Mouse (Mus musculus) hindbrain, embryonic 15.5 days (tissue): Measurements from ENCODE around the gene Gm1043. TPM values are rescaled to one million over a fixed set of nuclear protein-coding genes. Genes with fewer than 3 reads are reported as not detected.

Source experiments
- ATAC-seq: fragments of 200-750 bp; cut with Nextera tagmentation; 2 replicates; pipeline ENCODE4 v1.8.0; 2017; ENCODE audit warnings: low read depth, moderate number of reproducible peaks, moderate TSS enrichment; ENCODE audit not compliant: low FRiP score
- H3K27ac ChIP-seq: fragments of 300-500 bp; sonication (generic); replicated peaks from 2 replicates; pipeline ENCODE4 v1.5.1; 2015; ENCODE audit warnings: mild to moderate bottlenecking, inconsistent platforms
- H3K27me3 ChIP-seq: fragments of 300-500 bp; sonication (generic); 2 replicates; pipeline ENCODE4 v1.6.1; 2015; ENCODE audit warnings: control low read depth, inconsistent platforms
- H3K36me3 ChIP-seq: fragments of 300-500 bp; sonication (generic); 2 replicates; pipeline ENCODE4 v1.6.1; 2015; ENCODE audit warnings: control low read depth, inconsistent platforms
- H3K4me1 ChIP-seq: fragments of 300-500 bp; sonication (generic); replicated peaks from 2 replicates; pipeline ENCODE4 v1.6.1; 2015; ENCODE audit warnings: control low read depth, inconsistent platforms
- H3K4me2 ChIP-seq: fragments of 300-500 bp; sonication (generic); 2 replicates; pipeline ENCODE4 v1.6.1; 2015; ENCODE audit warnings: moderate library complexity, mild to moderate bottlenecking, inconsistent platforms
- H3K4me3 ChIP-seq: fragments of 300-500 bp; sonication (generic); 2 replicates; pipeline ENCODE4 v1.5.1; 2015; ENCODE audit warnings: mild to moderate bottlenecking, inconsistent platforms
- H3K9ac ChIP-seq: fragments of 300-500 bp; sonication (generic); 2 replicates; pipeline ENCODE4 v1.6.1; 2015; ENCODE audit warnings: inconsistent platforms
- H3K9me3 ChIP-seq: fragments of 300-500 bp; sonication (generic); 2 replicates; pipeline ENCODE4 v1.6.1; 2016; ENCODE audit warnings: control low read depth, inconsistent platforms
- WGBS: fragments of 180-500 bp; shearing (Covaris S2); methylation state at CpG from one replicate; pipeline ENCODE4 v1.1.7; 2015; 5-methylcytosine and 5-hydroxymethylcytosine counted together
- polyA plus RNA-seq: library from polyadenylated mRNA; unstranded; fragments of >200 nt; fragmentation: Nextera tagmentation; extraction: Ambion mirVana; gene quantifications from 2 replicates; pipeline ENCODE4 v1.2.1, GENCODE M21; 2015

Gene Gm1043
- polyA plus RNA-seq, 1 experiment from 2014 or later, result 2.2 TPM

- Histone ChIP-seq H3K4me1 (peaks cover 43% of the 10 kb centered on the region), H3K36me3 (no peaks in the 10 kb centered on the region), H3K9ac (peak within 1 kb of the TSS; percentile 93), H3K4me2 (peak within 1 kb of the TSS; percentile 83), H3K9me3 (no peaks in the 10 kb centered on the region), H3K4me3 (peak within 1 kb of the TSS; percentile 58), H3K27ac (peak within 1 kb of the TSS; percentile 97), H3K27me3 (no peaks in the 10 kb centered on the region)
- ATAC-seq, result peak; percentile 86
- 2% methylated on average over 52 of the region's 56 CpGs for WGBS
These were observed 156.5 kb downstream of the Gm1043 start, which contains the start of gene Crmp1 for GRCm38 (mm10) chr5:37241651-37242151. Gene Crmp1 (plus strand): TSS chr5:37241940.

GRCm38 (mm10) chr5:37242360-37243168, 157.4 kb downstream of the Gm1043 start:
- Histone ChIP-seq H3K27ac (peak overlapping the region; percentile 97), H3K4me1 (peaks cover 47% of the 10 kb centered on the region), H3K9me3 (no peaks in the 10 kb centered on the region), H3K36me3 (no peaks in the 10 kb centered on the region), H3K9ac (peak overlapping the region; percentile 93), H3K4me3 (peak overlapping the region; percentile 58), H3K4me2 (peak overlapping the region; percentile 83), H3K27me3 (no peaks in the 10 kb centered on the region)
- ATAC-seq, result no peak
- 6% methylated on average over 44 of the region's 44 CpGs for WGBS

GRCm38 (mm10) chr5:37243169-37243886, 158.2 kb downstream of the Gm1043 start:
- under 1% methylated on average over 19 of the region's 19 CpGs for WGBS
- peak overlapping the region; percentile 93 for H3K9ac ChIP-seq
- H3K4me2 ChIP-seq, result peak overlapping the region; percentile 83
- H3K4me1 ChIP-seq, result peaks cover 55% of the 10 kb centered on the region
- peak overlapping the region; percentile 97 for H3K27ac ChIP-seq
- H3K27me3 ChIP-seq, result no peaks in the 10 kb centered on the region
- H3K9me3 ChIP-seq, result no peaks in the 10 kb centered on the region
- peak overlapping the region; percentile 58 for H3K4me3 ChIP-seq
- ATAC-seq, result no peak
- no peaks in the 10 kb centered on the region for H3K36me3 ChIP-seq

- H3K4me1 ChIP-seq, result peaks cover 63% of the 10 kb centered on the region
- peak overlapping the region; percentile 58 for H3K4me3 ChIP-seq
- H3K27me3 ChIP-seq, result no peaks in the 10 kb centered on the region
- H3K9me3 ChIP-seq, result no peaks in the 10 kb centered on the region
- H3K4me2 ChIP-seq, result peak overlapping the region; percentile 83
- no peaks in the 10 kb centered on the region for H3K36me3 ChIP-seq
- ATAC-seq, result peak; percentile 51
- peak overlapping the region; percentile 97 for H3K27ac ChIP-seq
- WGBS, result 1% methylated on average over 13 of the region's 13 CpGs
- peak overlapping the region; percentile 93 for H3K9ac ChIP-seq
These were observed 159.0 kb downstream of the Gm1043 start for GRCm38 (mm10) chr5:37244161-37244560.

- Histone ChIP-seq H3K4me3 (peak overlapping the region; percentile 58), H3K4me1 (peaks cover 69% of the 10 kb centered on the region), H3K27me3 (no peaks in the 10 kb centered on the region)
These were observed 159.6 kb downstream of the Gm1043 start for GRCm38 (mm10) chr5:37244666-37245242.

GRCm38 (mm10) chr5:37245651-37246050, 160.5 kb downstream of the Gm1043 start:
- under 1% methylated on average over 40 of the region's 42 CpGs for WGBS
- peaks cover 73% of the 10 kb centered on the region for H3K4me1 ChIP-seq

More at GRCm38 (mm10) chr5:37244666-37245242, 159.6 kb downstream of the Gm1043 start:
- Histone ChIP-seq H3K9ac (peak overlapping the region; percentile 93), H3K36me3 (no peaks in the 10 kb centered on the region), H3K9me3 (no peaks in the 10 kb centered on the region), H3K27ac (peak overlapping the region; percentile 97), H3K4me2 (peak overlapping the region; percentile 83)
- no peak for ATAC-seq
- WGBS, result 38% methylated on average over 9 of the region's 9 CpGs

GRCm38 (mm10) chr5:37246138-37246910, 161.2 kb downstream of the Gm1043 start:
- peaks cover 73% of the 10 kb centered on the region for H3K4me1 ChIP-seq
- under 1% methylated on average over 29 of the region's 37 CpGs for WGBS
- no peaks in the 10 kb centered on the region for H3K27me3 ChIP-seq
- peak overlapping the region; percentile 93 for H3K9ac ChIP-seq
- peak overlapping the region; percentile 58 for H3K4me3 ChIP-seq
- H3K36me3 ChIP-seq, result no peaks in the 10 kb centered on the region
- H3K4me2 ChIP-seq, result peak overlapping the region; percentile 83
- peak; percentile 9 for ATAC-seq
- peak overlapping the region; percentile 97 for H3K27ac ChIP-seq
- H3K9me3 ChIP-seq, result no peaks in the 10 kb centered on the region

More at GRCm38 (mm10) chr5:37245651-37246050, 160.5 kb downstream of the Gm1043 start:
- H3K36me3 ChIP-seq, result no peaks in the 10 kb centered on the region
- H3K27me3 ChIP-seq, result no peaks in the 10 kb centered on the region
- ATAC-seq, result peak; percentile 49
- H3K27ac ChIP-seq, result peak overlapping the region; percentile 97
- peak overlapping the region; percentile 93 for H3K9ac ChIP-seq
- peak overlapping the region; percentile 58 for H3K4me3 ChIP-seq
- peak overlapping the region; percentile 83 for H3K4me2 ChIP-seq
- H3K9me3 ChIP-seq, result no peaks in the 10 kb centered on the region

GRCm38 (mm10) chr5:37247456-37247855, 162.3 kb downstream of the Gm1043 start:
- H3K9ac ChIP-seq, result peak overlapping the region; percentile 93
- peak overlapping the region; percentile 83 for H3K4me2 ChIP-seq
- H3K4me1 ChIP-seq, result peaks cover 77% of the 10 kb centered on the region
- H3K36me3 ChIP-seq, result peaks cover 1% of the 10 kb centered on the region; the same call in 1 of the 2 replicates
- no peak for ATAC-seq
- H3K4me3 ChIP-seq, result peak overlapping the region; percentile 58
- peak overlapping the region; percentile 97 for H3K27ac ChIP-seq
- H3K27me3 ChIP-seq, result no peaks in the 10 kb centered on the region
- no peaks in the 10 kb centered on the region for H3K9me3 ChIP-seq
- WGBS, result 21% methylated on average over 4 of the region's 4 CpGs

- H3K4me1 ChIP-seq, result peaks cover 70% of the 10 kb centered on the region
- no peaks in the 10 kb centered on the region for H3K9me3 ChIP-seq
- H3K9ac ChIP-seq, result peak overlapping the region; percentile 52
- WGBS, result 43% methylated on average over 3 of the region's 3 CpGs
- H3K4me3 ChIP-seq, result peak overlapping the region; percentile 58
- peaks cover 4% of the 10 kb centered on the region; the same call in 1 of the 2 replicates for H3K36me3 ChIP-seq
- no peak for ATAC-seq
- peak overlapping the region; percentile 83 for H3K4me2 ChIP-seq
- peak overlapping the region; percentile 32 for H3K27ac ChIP-seq
- no peaks in the 10 kb centered on the region for H3K27me3 ChIP-seq
These were observed 163.7 kb downstream of the Gm1043 start for GRCm38 (mm10) chr5:37248870-37249269.

- no peak overlapping the region for H3K27ac ChIP-seq
- H3K36me3 ChIP-seq, result peaks cover 4% of the 10 kb centered on the region; the same call in 1 of the 2 replicates
- WGBS, result 72% methylated on average over 3 of the region's 3 CpGs
- ATAC-seq, result no peak
- peaks cover 81% of the 10 kb centered on the region for H3K4me1 ChIP-seq
- no peaks in the 10 kb centered on the region for H3K9me3 ChIP-seq
- H3K27me3 ChIP-seq, result no peaks in the 10 kb centered on the region
- no peak overlapping the region for H3K4me2 ChIP-seq
- no peak overlapping the region for H3K4me3 ChIP-seq
- no peak overlapping the region for H3K9ac ChIP-seq
These were observed 166.4 kb downstream of the Gm1043 start for GRCm38 (mm10) chr5:37251596-37251995.
